In genomic region chr4:149220481-149220880, GRCm38 (mm10) we compare ENCODE assay signal across 13 mouse cellular contexts. TPM values are rescaled to one million over a fixed set of nuclear protein-coding genes. Genes with fewer than 3 reads are reported as not detected.
DNase-seq lines count a peak whose midpoint lies in the region; ATAC-seq lines count a peak whose summit lies in the region.
"Had no signal": no experiment of that assay in that cellular context is flagged by ENCODE, and none has a peak within 500 bp of the region (broad histone marks: within the 10 kb centered on the region; RNA-seq: fewer than 3 reads in every experiment).

No protein-coding gene starts in this region.

- peaks cover 16% of the 10 kb centered on the region for H3K4me1 ChIP-seq in forebrain, embryonic 11.5 days (replicated peaks; ENCODE audit: control insufficient read depth, insufficient read depth, low read length)
- peaks cover 27% of the 10 kb centered on the region for H3K4me1 ChIP-seq in midbrain, embryonic 10.5 days
- 0 out of 2 replicates have a peak, but pooled peaks cover 3% of the 10 kb centered on the region for H3K4me1 ChIP-seq in heart, embryonic 11.5 days (ENCODE audit: control insufficient read depth, insufficient read depth, low read length)
- H3K4me1 ChIP-seq: limb, embryonic 15.5 days had no signal

- peaks cover 24% of the 10 kb centered on the region for H3K36me3 ChIP-seq in forebrain, embryonic 11.5 days (ENCODE audit: control insufficient read depth, insufficient read depth, low read length)
- H3K36me3 ChIP-seq in midbrain, embryonic 10.5 days: peaks cover 92% of the 10 kb centered on the region
- peaks cover 28% of the 10 kb centered on the region for H3K36me3 ChIP-seq in heart, embryonic 11.5 days (ENCODE audit: control insufficient read depth, insufficient read depth, low read length)

- no peaks in the 10 kb centered on the region for H3K27me3 ChIP-seq in forebrain, embryonic 11.5 days (ENCODE audit: control insufficient read depth, insufficient read depth, low read length)
- no peaks in the 10 kb centered on the region for H3K27me3 ChIP-seq in midbrain, embryonic 10.5 days (ENCODE audit: low read depth, poor library complexity, severe bottlenecking)
- H3K27me3 ChIP-seq in heart, embryonic 11.5 days (ENCODE audit: control insufficient read depth, insufficient read depth, low read length): no peaks in the 10 kb centered on the region
- H3K27me3 ChIP-seq: limb, embryonic 15.5 days had no signal

- no peak overlapping the region for H3K4me3 ChIP-seq in forebrain, embryonic 11.5 days (ENCODE audit: low read depth, low read length)
- H3K4me3 ChIP-seq in midbrain, embryonic 10.5 days: no peak overlapping the region
- H3K4me3 ChIP-seq in heart, embryonic 11.5 days (ENCODE audit: low read depth, low read length): no peak overlapping the region
- H3K4me3 ChIP-seq: limb, embryonic 15.5 days had no signal

- WGBS in forebrain, embryonic 11.5 days: 33% methylated on average over 17 of the region's 17 CpGs
- 67% methylated on average over 17 of the region's 17 CpGs for WGBS in midbrain, embryonic 10.5 days
- WGBS in heart, embryonic 11.5 days (ENCODE audit: insufficient replicate concordance): 91% methylated on average over 17 of the region's 17 CpGs

- H3K27ac ChIP-seq in forebrain, embryonic 11.5 days (ENCODE audit: low read depth, low read length): peak overlapping the region; percentile 68
- H3K27ac ChIP-seq in midbrain, embryonic 10.5 days (replicated peaks): peak overlapping the region; percentile 65
- no peak overlapping the region for H3K27ac ChIP-seq in heart, embryonic 11.5 days (ENCODE audit: low read depth, low read length)
- H3K27ac ChIP-seq: limb, embryonic 15.5 days had no signal

- H3K4me2 ChIP-seq in forebrain, embryonic 11.5 days (ENCODE audit: low read depth, low read length, severe bottlenecking): no peak overlapping the region
- no peak overlapping the region for H3K4me2 ChIP-seq in heart, embryonic 11.5 days
- H3K4me2 ChIP-seq: limb, embryonic 15.5 days had no signal

- DNase-seq in cerebellum, adult 18-20 months: peak; percentile 19 to 43
- DNase-seq in cerebellum, adult 9-10 months: no peak
- peak; percentile 59 for DNase-seq in brain, adult 2 months (ENCODE audit: low read depth, low spot score)
- no peak for DNase-seq in forebrain, embryonic 11.5 days (ENCODE audit: low spot score)
- peak; percentile 20 for DNase-seq in midbrain, embryonic 10.5 days (ENCODE audit: low spot score)
- no peak for DNase-seq in B cell, adult 2 months
- no peak for DNase-seq in gastrocnemius, adult 18-20 months (ENCODE audit: low spot score)
- DNase-seq: adrenal gland, postnatal 14 days; gastrocnemius, postnatal 36 days; heart, postnatal 4 days; lung, postnatal 4 days had no signal

- ATAC-seq in forebrain, embryonic 11.5 days (replicated peaks; ENCODE audit: low FRiP score): peak; percentile 25
- no peak for ATAC-seq in heart, embryonic 11.5 days (replicated peaks; ENCODE audit: insufficient number of reproducible peaks, low FRiP score, low TSS enrichment)

- 0 out of 2 replicates have a peak overlapping the region, but pooled peaks have one; percentile 4 for H3K9ac ChIP-seq in forebrain, embryonic 11.5 days (ENCODE audit: low read length)
- H3K9ac ChIP-seq in heart, embryonic 11.5 days (ENCODE audit: low read depth, low read length): no peak overlapping the region
- H3K9ac ChIP-seq: limb, embryonic 15.5 days had no signal

- no peaks in the 10 kb centered on the region; the same call in 1 of the 2 replicates for H3K9me3 ChIP-seq in forebrain, embryonic 11.5 days (ENCODE audit: control insufficient read depth, low read length)
- no peaks in the 10 kb centered on the region; the same call in 1 of the 2 replicates for H3K9me3 ChIP-seq in midbrain, embryonic 10.5 days (replicated peaks)
- H3K9me3 ChIP-seq in heart, embryonic 11.5 days (replicated peaks; ENCODE audit: control insufficient read depth, low read length): no peaks in the 10 kb centered on the region
- H3K9me3 ChIP-seq: limb, embryonic 15.5 days had no signal

RNA-seq across cellular contexts. Expression of gene Pgd, which starts 53.9 kb away (rescaled TPM):
- polyA plus RNA-seq in forebrain, embryonic 11.5 days (2014; fragmentation: Nextera tagmentation; extraction: Ambion mirVana): 51.3 and 56.9 TPM in 2 replicates
- polyA plus RNA-seq in midbrain, embryonic 10.5 days (2016; fragmentation: Nextera tagmentation; extraction: Ambion mirVana): 168 TPM in 2 replicates
- polyA plus RNA-seq in heart, embryonic 11.5 days (2014; fragmentation: Nextera tagmentation; extraction: Ambion mirVana): 37.2 and 37.8 TPM in 2 replicates
- 10 to 100 TPM; 13.4 to 18.7 TPM for total RNA-seq in gastrocnemius, adult 18-20 months (2021)

Comparison
In these comparisons a context has a peak if more than half of its experiments do, and no peak if none do; other contexts are left out.
1. DNase-seq: peak in cerebellum, adult 18-20 months (2 of 2), brain, adult 2 months (single experiment) and midbrain, embryonic 10.5 days (single experiment); none in cerebellum, adult 9-10 months (single experiment), forebrain, embryonic 11.5 days (single experiment), B cell, adult 2 months (0 of 2) and gastrocnemius, adult 18-20 months (single experiment).